Mouse (Mus musculus) embryonic facial prominence, embryonic 10.5 days (tissue): Measurements from ENCODE around the gene Dmpk. TPM values are rescaled to one million over a fixed set of nuclear protein-coding genes. Genes with fewer than 3 reads are reported as not detected.
A peak's percentile ranks its signal among the peaks of the same experiment; 100 is the strongest.

Experiments used
- DNase-seq: peaks from one replicate; pipeline ENCODE4 v3.0.0-alpha.2; 2017; ENCODE audit warnings: low spot score
- H3K27ac ChIP-seq: fragments of 300-500 bp; sonication (generic); replicated peaks from 2 replicates; pipeline ENCODE4 v1.5.1; 2016; ENCODE audit warnings: mild to moderate bottlenecking
- H3K27me3 ChIP-seq: fragments of 300-500 bp; sonication (generic); replicated peaks from 2 replicates; pipeline ENCODE4 v1.6.1; 2016; ENCODE audit warnings: low read depth, mild to moderate bottlenecking; ENCODE audit not compliant: poor library complexity, severe bottlenecking
- H3K36me3 ChIP-seq: fragments of 300-500 bp; sonication (generic); replicated peaks from 2 replicates; pipeline ENCODE4 v1.6.1; 2016; ENCODE audit warnings: mild to moderate bottlenecking, moderate library complexity
- H3K4me1 ChIP-seq: fragments of 300-500 bp; sonication (generic); 2 replicates; pipeline ENCODE4 v1.6.1; 2016
- H3K4me3 ChIP-seq: fragments of 300-500 bp; sonication (generic); 2 replicates; pipeline ENCODE4 v1.5.1; 2016; ENCODE audit warnings: mild to moderate bottlenecking, moderate library complexity
- H3K9me3 ChIP-seq: fragments of 300-500 bp; sonication (generic); 2 replicates; pipeline ENCODE4 v1.6.1; 2016; ENCODE audit warnings: mild to moderate bottlenecking
- WGBS: fragments of 180-500 bp; shearing (Covaris S2); methylation state at CpG from one replicate; pipeline ENCODE4 v1.1.7; 2016; 5-methylcytosine and 5-hydroxymethylcytosine counted together
- polyA plus RNA-seq: library from polyadenylated mRNA; unstranded; fragments of >200 nt; fragmentation: Nextera tagmentation; extraction: Ambion mirVana; gene quantifications from 2 replicates; pipeline ENCODE4 v1.2.1, GENCODE M21; 2016

The Dmpk gene
- polyA plus RNA-seq, 1 experiment from 2014 or later: 7.0 TPM

- WGBS: 89% methylated on average over 3 of the region's 3 CpGs
These were observed 4.9 kb upstream of the Dmpk start for GRCm38 (mm10) chr7:19078732-19079131.

DNA sequence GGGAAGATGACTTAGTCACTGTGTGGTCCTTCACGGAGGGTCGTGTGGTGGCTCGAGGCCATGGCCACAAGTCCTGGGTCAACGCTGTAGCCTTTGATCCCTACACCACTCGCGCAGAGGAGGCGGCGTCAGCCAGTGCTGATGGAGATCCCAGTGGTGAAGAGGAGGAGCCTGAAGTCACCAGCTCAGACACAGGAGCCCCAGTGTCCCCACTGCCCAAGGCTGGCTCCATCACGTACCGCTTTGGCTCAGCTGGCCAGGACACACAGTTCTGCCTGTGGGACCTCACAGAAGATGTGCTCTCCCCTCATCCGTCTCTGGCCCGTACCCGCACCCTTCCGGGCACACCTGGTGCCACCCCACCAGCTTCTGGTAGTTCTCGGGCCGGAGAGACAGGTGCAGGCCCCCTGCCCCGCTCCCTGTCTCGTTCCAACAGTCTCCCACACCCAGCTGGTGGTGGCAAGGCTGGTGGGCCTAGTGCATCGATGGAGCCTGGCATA, 3.1 kb upstream of the Dmpk start:
- Histone ChIP-seq H3K27ac (no peak overlapping the region), H3K4me3 (0 out of 2 replicates have a peak overlapping the region, but pooled peaks have one; percentile 0), H3K36me3 (peaks cover 76% of the 10 kb centered on the region), H3K27me3 (no peaks in the 10 kb centered on the region), H3K4me1 (peaks cover 61% of the 10 kb centered on the region), H3K9me3 (no peaks in the 10 kb centered on the region)
- 87% methylated on average over 19 of the region's 19 CpGs for WGBS
- DNase-seq: no peak

More at GRCm38 (mm10) chr7:19078732-19079131, 4.9 kb upstream of the Dmpk start:
- DNase-seq: no peak
- H3K27ac ChIP-seq: no peak overlapping the region
- H3K4me1 ChIP-seq: peaks cover 49% of the 10 kb centered on the region
- H3K27me3 ChIP-seq: no peaks in the 10 kb centered on the region
- H3K4me3 ChIP-seq: no peak overlapping the region
- peaks cover 63% of the 10 kb centered on the region for H3K36me3 ChIP-seq
- no peaks in the 10 kb centered on the region for H3K9me3 ChIP-seq

DNA sequence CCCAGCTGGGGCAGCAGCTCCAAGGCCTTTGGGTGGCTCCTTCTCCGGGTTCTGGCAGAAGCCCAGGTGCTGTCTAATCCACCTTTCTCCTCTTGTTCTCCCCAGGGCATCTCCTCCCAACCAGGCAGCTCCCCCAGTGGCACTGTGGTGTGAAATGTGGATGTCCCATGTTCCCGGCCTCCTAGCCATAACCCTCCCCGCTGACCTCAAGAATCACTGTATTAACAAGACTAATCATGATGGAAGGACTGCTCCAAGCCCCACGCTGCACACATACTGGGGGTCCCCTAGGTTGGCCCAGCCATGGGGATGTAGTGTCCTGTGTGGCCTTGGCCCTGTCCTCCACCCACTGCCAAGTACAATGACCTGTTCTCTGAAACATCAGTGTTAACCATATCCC, 1.5 kb upstream of the Dmpk start:
- Histone ChIP-seq H3K36me3 (peaks cover 86% of the 10 kb centered on the region), H3K4me1 (peaks cover 66% of the 10 kb centered on the region), H3K27me3 (peaks cover 10% of the 10 kb centered on the region), H3K9me3 (no peaks in the 10 kb centered on the region), H3K4me3 (peak overlapping the region; percentile 3; the same call in 1 of the 2 replicates), H3K27ac (no peak overlapping the region)
- DNase-seq: no peak
- WGBS: 83% methylated on average over 4 of the region's 4 CpGs

- DNase-seq: no peak
- Histone ChIP-seq H3K4me3 (peak overlapping the region; percentile 36; the same call in 1 of the 2 replicates), H3K9me3 (no peaks in the 10 kb centered on the region), H3K4me1 (peaks cover 57% of the 10 kb centered on the region), H3K36me3 (peaks cover 89% of the 10 kb centered on the region), H3K27me3 (peaks cover 12% of the 10 kb centered on the region), H3K27ac (no peak overlapping the region)
- 65% methylated on average over 6 of the region's 6 CpGs for WGBS
These were observed 553 bp upstream of the Dmpk start for GRCm38 (mm10) chr7:19083096-19083495.

DNA sequence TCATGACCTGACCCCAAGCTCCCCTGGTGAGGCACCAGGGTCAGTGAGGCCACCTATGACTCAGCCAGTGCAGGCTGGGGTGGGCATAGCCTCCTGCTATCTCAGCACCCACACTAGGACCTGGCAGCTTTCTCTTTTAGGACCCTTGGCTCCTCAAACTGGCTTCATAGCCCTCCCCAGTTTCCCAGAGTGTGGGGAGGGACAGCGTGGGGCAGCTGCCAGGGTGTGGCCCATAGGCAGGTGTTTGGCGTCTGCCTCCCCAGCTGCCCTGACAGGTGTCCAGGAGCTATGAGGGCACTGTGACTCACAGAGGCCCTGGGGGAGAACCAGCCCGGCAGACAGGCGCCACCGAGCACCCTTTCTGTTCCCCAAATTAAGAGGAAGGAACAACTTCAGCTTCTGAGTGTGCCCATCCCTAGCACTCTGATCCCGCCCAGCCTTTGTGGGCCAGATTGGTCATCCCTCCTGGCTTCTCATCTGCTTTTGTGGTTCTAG, 675 bp downstream of the Dmpk start:
- no peak overlapping the region for H3K27ac ChIP-seq
- WGBS: 74% methylated on average over 6 of the region's 6 CpGs
- H3K4me1 ChIP-seq: peaks cover 55% of the 10 kb centered on the region
- H3K36me3 ChIP-seq: peaks cover 87% of the 10 kb centered on the region
- H3K9me3 ChIP-seq: no peaks in the 10 kb centered on the region
- H3K27me3 ChIP-seq: peaks cover 12% of the 10 kb centered on the region
- peak overlapping the region; percentile 36 for H3K4me3 ChIP-seq
- no peak for DNase-seq

GRCm38 (mm10) chr7:19084921-19085473, 1.3 kb downstream of the Dmpk start:
- H3K4me3 ChIP-seq: peak overlapping the region; percentile 36
- DNase-seq: no peak
- H3K27me3 ChIP-seq: peaks cover 14% of the 10 kb centered on the region
- no peaks in the 10 kb centered on the region for H3K9me3 ChIP-seq
- H3K36me3 ChIP-seq: peaks cover 87% of the 10 kb centered on the region
- H3K4me1 ChIP-seq: peaks cover 55% of the 10 kb centered on the region
- H3K27ac ChIP-seq: peak overlapping the region; percentile 40; the same call in 1 of the 2 replicates
- WGBS: 20% methylated on average over 9 of the region's 9 CpGs

DNA sequence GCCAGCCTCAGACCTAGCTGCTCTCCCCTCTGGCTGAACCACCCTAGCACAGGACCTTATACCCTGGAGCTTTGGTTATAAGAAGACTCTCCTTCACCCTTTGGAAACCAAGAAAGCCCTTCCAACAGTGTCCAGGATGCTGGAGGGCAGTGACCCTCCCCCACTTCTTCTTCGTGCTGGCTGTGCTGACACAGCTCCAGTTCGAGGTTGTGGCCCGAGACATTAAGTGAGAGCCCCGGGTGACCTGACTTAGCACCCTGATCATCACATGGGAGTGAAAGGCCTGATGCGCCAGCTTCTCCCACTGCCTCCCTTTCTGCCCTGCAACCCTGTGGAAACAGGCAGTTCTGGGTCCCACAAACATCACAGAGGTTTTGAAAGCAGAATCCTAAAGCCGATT, 1.8 kb downstream of the Dmpk start:
- Histone ChIP-seq H3K27ac (peak overlapping the region; percentile 40; the same call in 1 of the 2 replicates), H3K9me3 (no peaks in the 10 kb centered on the region), H3K36me3 (peaks cover 87% of the 10 kb centered on the region), H3K4me3 (peak overlapping the region; percentile 36), H3K27me3 (peaks cover 19% of the 10 kb centered on the region), H3K4me1 (peaks cover 55% of the 10 kb centered on the region)
- 10% methylated on average over 6 of the region's 6 CpGs for WGBS
- no peak for DNase-seq

GRCm38 (mm10) chr7:19086042-19086441, 2.4 kb downstream of the Dmpk start:
- H3K27me3 ChIP-seq: peaks cover 24% of the 10 kb centered on the region
- peaks cover 55% of the 10 kb centered on the region for H3K4me1 ChIP-seq
- 7% methylated on average over 14 of the region's 14 CpGs for WGBS
- H3K27ac ChIP-seq: no peak overlapping the region
- peak; percentile 68 for DNase-seq
- H3K4me3 ChIP-seq: peak overlapping the region; percentile 36
- no peaks in the 10 kb centered on the region for H3K9me3 ChIP-seq
- peaks cover 87% of the 10 kb centered on the region for H3K36me3 ChIP-seq

GRCm38 (mm10) chr7:19086760-19087159, 3.1 kb downstream of the Dmpk start:
- Histone ChIP-seq H3K27me3 (peaks cover 32% of the 10 kb centered on the region), H3K4me1 (peaks cover 58% of the 10 kb centered on the region), H3K4me3 (no peak overlapping the region), H3K27ac (no peak overlapping the region), H3K36me3 (peaks cover 87% of the 10 kb centered on the region), H3K9me3 (no peaks in the 10 kb centered on the region)
- WGBS: 58% methylated on average over 18 of the region's 18 CpGs
- no peak for DNase-seq

DNA sequence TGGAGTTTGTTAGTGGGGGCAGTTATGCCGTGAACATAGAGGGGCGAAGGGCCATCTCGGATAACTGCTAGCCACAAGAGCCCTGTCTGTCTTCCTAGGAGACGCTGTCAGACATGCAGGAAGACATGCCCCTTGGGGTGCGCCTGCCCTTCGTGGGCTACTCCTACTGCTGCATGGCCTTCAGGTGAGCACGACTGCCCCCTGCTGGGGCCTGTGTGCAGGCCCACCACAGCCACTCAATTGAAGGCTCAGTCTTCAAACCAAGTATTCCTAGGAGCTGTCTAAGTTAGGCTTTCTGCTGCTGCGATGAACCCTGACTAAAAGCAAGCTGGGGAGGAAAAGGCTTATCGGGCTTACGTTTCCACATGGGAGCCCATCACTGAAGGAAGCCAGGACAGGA, 5.2 kb downstream of the Dmpk start:
- no peak overlapping the region for H3K27ac ChIP-seq
- H3K9me3 ChIP-seq: no peaks in the 10 kb centered on the region
- H3K27me3 ChIP-seq: peaks cover 40% of the 10 kb centered on the region
- peaks cover 55% of the 10 kb centered on the region for H3K4me1 ChIP-seq
- H3K4me3 ChIP-seq: 0 out of 2 replicates have a peak overlapping the region, but pooled peaks have one; percentile 2
- H3K36me3 ChIP-seq: peaks cover 69% of the 10 kb centered on the region
- 42% methylated on average over 10 of the region's 10 CpGs for WGBS
- peak; percentile 78 for DNase-seq

DNA sequence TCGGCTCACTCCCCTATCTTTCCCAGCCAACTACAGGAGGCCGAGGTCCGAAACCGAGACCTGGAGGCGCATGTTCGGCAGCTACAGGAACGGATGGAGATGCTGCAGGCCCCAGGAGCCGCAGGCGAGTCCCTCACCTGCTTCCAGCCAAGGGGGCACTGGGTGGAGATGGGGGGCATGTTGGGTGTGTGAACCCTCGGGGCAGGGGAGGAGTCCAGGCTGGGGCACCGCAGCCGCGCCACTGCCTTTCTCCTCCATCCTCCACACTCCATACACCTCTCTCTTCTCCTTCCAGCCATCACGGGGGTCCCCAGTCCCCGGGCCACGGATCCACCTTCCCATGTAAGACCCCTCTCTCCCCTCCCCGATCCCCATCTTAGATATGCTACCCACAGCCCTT, 8.3 kb downstream of the Dmpk start:
- Histone ChIP-seq H3K9me3 (no peaks in the 10 kb centered on the region; the same call in 1 of the 2 replicates), H3K4me3 (peak overlapping the region; percentile 89), H3K27ac (no peak overlapping the region), H3K4me1 (peaks cover 46% of the 10 kb centered on the region), H3K36me3 (peaks cover 56% of the 10 kb centered on the region), H3K27me3 (peaks cover 33% of the 10 kb centered on the region)
- no peak for DNase-seq
- WGBS: 20% methylated on average over 17 of the region's 17 CpGs

GRCm38 (mm10) chr7:19092381-19093173, 8.9 kb downstream of the Dmpk start:
- whole genome bisulfite sequencing: 4% methylated on average over 38 of the region's 38 CpGs
- Histone ChIP-seq H3K4me3 (peak overlapping the region; percentile 89), H3K4me1 (peaks cover 52% of the 10 kb centered on the region), H3K27ac (peak overlapping the region; percentile 96), H3K27me3 (peaks cover 29% of the 10 kb centered on the region), H3K36me3 (peaks cover 56% of the 10 kb centered on the region), H3K9me3 (no peaks in the 10 kb centered on the region; the same call in 1 of the 2 replicates)
- DNase-seq: peak; percentile 90
